Mouse (Mus musculus) heart, adult 2 months (tissue): ENCODE results near the gene Fgd2.

Experiments
- EP300 ChIP-seq: fragments of 200-500 bp; IDR thresholded peaks from 2 replicates; pipeline ENCODE4 v1.6.1; 2011; ENCODE audit warnings: low read depth, low read length, control low read depth; ENCODE audit not compliant: insufficient read depth
- POLR2A ChIP-seq: fragments of 200-500 bp; IDR thresholded peaks from 2 replicates; pipeline ENCODE4 v1.6.1; 2011; ENCODE audit warnings: mild to moderate bottlenecking, low read depth, low read length, control low read depth; ENCODE audit not compliant: insufficient read depth

DNA sequence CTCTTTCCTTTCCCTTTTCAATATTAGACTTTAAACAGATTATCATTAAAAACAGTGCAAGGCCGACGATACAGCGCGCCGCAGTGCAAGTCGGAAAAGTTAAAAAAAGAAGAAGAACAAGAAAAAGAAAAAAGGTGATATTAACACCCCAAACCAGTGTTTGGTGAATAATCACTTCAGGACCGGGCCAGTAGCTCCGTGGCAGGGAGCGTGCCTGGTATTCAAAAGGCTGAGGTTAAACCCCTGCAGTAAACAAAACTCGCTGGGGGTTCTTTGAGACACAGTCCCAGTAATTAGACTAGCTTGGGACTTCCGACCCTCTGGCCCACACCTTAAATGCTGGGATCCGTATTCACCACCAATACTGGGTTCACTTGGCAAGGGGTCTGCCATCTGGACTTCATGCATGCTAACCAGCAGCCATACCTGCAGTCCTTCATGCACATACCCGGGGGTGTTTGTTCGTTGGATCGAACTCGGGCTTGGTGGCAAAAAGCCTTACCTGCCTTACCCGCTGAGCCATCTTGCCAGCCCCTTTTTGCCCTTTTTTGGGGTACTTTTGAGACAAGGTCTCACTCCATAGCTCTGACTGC lies 37.8 kb downstream of the Fgd2 start:
- no peak for TF ChIP-seq EP300
- no peak for TF ChIP-seq POLR2A
